Mouse (Mus musculus): Measurements from ENCODE around the gene Ugt1a2. TPM values are rescaled to one million over a fixed set of nuclear protein-coding genes. Genes with fewer than 3 reads are reported as not detected.

The Ugt1a2 gene
- polyA plus RNA-seq, 1 experiment from 2014 or later, result not detected

DNA sequence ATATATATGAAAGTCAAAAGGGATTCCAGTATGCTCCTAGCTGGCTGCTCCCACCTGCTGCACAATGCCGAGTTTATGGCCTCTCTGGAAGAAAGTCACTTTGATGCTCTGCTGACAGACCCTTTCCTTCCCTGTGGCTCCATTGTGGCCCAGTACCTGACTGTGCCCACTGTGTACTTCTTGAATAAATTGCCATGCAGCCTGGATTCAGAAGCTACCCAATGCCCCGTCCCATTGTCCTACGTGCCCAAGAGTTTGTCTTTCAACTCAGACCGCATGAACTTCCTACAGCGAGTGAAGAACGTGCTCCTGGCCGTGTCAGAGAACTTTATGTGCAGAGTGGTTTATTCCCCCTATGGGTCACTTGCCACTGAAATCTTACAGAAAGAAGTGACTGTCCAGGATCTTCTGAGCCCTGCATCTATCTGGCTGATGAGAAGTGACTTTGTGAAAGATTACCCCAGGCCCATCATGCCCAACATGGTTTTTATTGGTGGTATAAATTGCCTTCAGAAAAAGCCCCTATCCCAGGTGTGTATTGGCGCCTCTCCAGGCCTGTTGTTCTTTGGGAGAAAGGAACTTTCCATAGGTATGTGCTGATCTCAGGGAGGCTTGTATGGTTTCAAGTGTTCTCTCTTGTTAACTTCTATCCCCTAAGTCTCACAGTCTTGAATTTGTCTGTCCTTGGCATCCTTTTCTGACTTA is 12.1 kb downstream of the Ugt1a2 start:
- Histone ChIP-seq H3K27me3 (ENCODE audit: low read depth, poor library complexity, severe bottlenecking) (no peaks in the 10 kb centered on the region), H3K4me3 (no peak overlapping the region), H3K27ac (no peak overlapping the region), H3K4me1 (no peaks in the 10 kb centered on the region), H3K36me3 (no peaks in the 10 kb centered on the region), H3K9me3 (replicated peaks) (peaks cover 58% of the 10 kb centered on the region)
- peak; percentile 44 for DNase-seq (ENCODE audit: low spot score)
- WGBS, result 64% methylated on average over 8 of the region's 8 CpGs

DNA sequence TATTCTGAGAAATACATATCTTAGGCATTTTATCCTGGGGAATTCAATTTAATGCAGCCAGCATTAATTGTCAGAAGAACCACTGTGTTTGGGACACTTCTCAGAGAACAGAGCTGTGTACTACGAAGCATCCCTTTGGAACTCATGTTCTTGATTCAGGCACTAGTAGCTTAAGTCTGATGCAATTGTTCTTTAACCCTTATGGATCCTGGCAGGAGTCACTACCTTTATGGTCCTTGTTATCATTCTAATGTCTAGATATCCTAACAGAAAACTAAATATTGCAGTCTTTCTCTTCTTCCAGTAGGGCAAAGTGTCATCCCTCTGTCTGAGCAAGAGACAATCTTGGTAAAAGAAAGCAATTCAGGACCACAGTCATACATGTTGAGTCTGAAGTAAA is 12.7 kb downstream of the Ugt1a2 start:
- no peak overlapping the region for H3K4me3 ChIP-seq
- peaks cover 61% of the 10 kb centered on the region for H3K9me3 ChIP-seq (replicated peaks)
- WGBS, result 89% methylated on average over 1 of the region's 1 CpGs
- no peak overlapping the region for H3K27ac ChIP-seq
- no peaks in the 10 kb centered on the region for H3K27me3 ChIP-seq (ENCODE audit: low read depth, poor library complexity, severe bottlenecking)
- no peaks in the 10 kb centered on the region for H3K36me3 ChIP-seq
- no peaks in the 10 kb centered on the region for H3K4me1 ChIP-seq
- DNase-seq (ENCODE audit: low spot score), result no peak

DNA sequence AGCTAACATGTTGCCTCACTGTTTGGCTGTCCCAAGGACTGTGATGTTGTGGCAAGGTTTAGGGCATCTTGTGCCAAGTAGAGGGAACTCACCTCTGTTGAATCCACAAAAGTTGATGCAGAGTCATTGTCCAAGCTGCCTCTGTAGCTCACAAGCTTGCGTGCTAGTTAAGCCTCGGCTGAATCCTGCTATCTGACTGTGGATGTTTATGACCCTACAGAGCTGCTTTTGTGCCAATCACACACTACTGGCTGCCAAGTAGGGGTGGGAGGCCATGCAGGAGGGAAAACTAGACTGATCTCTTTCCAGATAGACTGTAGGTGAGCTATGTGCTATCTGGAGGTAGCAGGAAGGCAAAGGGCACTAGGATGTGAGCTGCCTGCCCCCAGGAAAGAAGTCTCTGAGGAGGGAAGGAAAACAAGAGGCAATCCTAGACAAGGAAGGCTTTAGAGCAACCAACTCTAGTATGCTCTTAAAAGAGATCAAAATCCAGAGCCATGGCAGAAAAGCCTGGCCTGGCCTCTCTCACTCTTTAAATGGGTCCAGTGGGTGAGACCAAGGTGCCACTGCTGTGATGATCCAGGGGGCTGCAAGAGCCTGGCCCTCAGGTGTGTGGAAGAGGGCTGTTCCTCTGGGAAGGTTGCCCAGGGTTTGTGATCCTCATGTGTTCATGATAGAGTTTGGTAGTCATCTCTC is 13.5 kb downstream of the Ugt1a2 start:
- Histone ChIP-seq H3K4me1 (no peaks in the 10 kb centered on the region), H3K27me3 (ENCODE audit: low read depth, poor library complexity, severe bottlenecking) (no peaks in the 10 kb centered on the region), H3K27ac (no peak overlapping the region), H3K9me3 (replicated peaks) (peaks cover 61% of the 10 kb centered on the region), H3K4me3 (no peak overlapping the region), H3K36me3 (no peaks in the 10 kb centered on the region)
- peak; percentile 38 for DNase-seq (ENCODE audit: low spot score)
- WGBS, result 88% methylated on average over 2 of the region's 2 CpGs

DNA sequence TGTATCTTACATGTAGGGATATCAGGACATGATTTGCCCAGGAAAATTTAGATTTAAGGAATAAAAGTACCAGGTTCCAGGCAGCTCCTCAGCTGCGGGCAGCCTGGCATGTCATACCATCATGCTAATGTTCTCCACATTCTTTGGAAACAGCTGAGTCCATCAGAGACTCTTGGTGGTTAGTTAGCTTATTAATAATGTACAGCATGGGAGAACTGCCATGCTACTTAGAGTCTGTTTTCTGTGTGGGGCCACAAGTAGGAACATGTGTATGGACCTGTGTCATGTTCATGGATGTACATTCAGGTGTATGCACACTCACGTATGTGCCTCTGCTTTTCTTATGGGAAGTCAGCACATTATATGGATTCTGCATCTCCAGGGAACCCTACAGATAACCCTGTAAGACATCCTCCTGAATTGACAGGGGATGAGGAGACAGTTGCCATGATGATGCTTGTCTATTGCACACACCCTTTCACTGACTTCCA is 14.1 kb downstream of the Ugt1a2 start:
- Histone ChIP-seq H3K4me3 (no peak overlapping the region), H3K4me1 (no peaks in the 10 kb centered on the region), H3K36me3 (no peaks in the 10 kb centered on the region), H3K9me3 (replicated peaks) (peaks cover 61% of the 10 kb centered on the region), H3K27ac (no peak overlapping the region), H3K27me3 (ENCODE audit: low read depth, poor library complexity, severe bottlenecking) (no peaks in the 10 kb centered on the region)
- DNase-seq (ENCODE audit: low spot score), result no peak
- 81% methylated on average over 2 of the region's 2 CpGs for WGBS

DNA sequence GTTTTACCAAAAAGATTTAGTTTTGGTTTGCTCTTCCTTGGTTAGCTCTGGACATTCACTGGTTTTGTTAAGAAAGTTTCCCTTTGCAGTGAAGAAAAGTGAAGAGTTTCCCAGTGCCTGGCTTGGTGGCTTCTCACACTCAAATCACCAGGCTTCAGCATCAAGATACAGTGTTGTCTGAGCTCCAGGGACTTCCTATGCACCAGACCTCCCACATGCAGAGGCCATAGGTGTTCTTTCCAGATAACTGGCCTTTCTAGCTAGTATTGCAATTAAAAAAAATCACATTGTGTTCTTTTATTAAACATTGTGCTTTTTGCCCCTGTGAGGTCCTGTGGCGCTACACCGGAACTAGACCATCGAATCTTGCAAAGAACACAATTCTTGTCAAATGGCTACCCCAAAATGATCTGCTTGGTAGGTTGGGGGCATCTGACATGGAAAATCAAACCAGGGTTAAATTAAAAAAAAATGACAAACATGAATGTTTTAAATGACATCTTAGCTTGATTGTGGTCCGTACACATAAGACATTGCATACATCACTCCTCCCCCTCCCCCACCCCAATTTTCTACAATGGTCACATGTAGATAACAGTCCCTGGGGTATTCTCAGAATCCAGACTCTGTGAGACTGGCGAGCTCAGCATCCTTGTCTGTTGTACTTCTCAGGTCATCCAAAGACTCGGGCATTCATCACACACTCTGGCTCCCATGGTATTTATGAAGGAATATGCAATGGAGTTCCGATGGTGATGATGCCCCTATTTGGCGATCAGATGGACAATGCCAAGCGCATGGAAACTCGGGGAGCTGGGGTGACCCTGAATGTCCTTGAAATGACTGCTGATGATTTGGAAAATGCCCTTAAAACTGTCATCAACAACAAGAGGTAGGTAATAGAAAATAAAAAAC is 15.3 kb downstream of the Ugt1a2 start:
- WGBS, result 72% methylated on average over 10 of the region's 10 CpGs
- H3K4me1 ChIP-seq, result no peaks in the 10 kb centered on the region
- no peak overlapping the region for H3K4me3 ChIP-seq
- peak; percentile 39 for DNase-seq (ENCODE audit: low spot score)
- no peaks in the 10 kb centered on the region for H3K27me3 ChIP-seq (ENCODE audit: low read depth, poor library complexity, severe bottlenecking)
- no peak overlapping the region for H3K27ac ChIP-seq
- no peaks in the 10 kb centered on the region for H3K36me3 ChIP-seq
- peaks cover 59% of the 10 kb centered on the region for H3K9me3 ChIP-seq (replicated peaks)

DNA sequence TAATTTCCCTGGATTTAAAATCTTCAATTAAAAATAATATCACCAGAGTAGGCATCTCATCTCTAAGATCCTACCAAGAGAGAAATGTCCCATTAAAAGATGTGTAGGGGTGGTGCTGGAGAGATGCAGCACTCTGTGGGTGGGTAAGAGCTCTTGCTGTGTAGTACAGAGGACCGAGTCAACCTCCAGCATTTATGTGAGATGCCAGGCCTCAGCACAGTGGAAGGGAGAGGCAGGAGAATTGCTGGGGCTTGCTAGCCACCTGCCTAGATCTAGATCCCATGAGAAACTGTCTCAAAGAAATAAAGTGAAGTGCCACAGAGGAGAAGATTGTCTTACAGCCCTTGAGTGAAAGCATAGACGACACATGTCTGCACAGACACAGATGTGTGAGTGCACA is 16.1 kb downstream of the Ugt1a2 start:
- H3K9me3 ChIP-seq (replicated peaks), result peaks cover 56% of the 10 kb centered on the region
- no peaks in the 10 kb centered on the region for H3K27me3 ChIP-seq (ENCODE audit: low read depth, poor library complexity, severe bottlenecking)
- DNase-seq (ENCODE audit: low spot score), result no peak
- no peaks in the 10 kb centered on the region for H3K4me1 ChIP-seq
- no peak overlapping the region for H3K4me3 ChIP-seq
- no peaks in the 10 kb centered on the region for H3K36me3 ChIP-seq
- 68% methylated on average over 2 of the region's 2 CpGs for WGBS
- no peak overlapping the region for H3K27ac ChIP-seq

DNA sequence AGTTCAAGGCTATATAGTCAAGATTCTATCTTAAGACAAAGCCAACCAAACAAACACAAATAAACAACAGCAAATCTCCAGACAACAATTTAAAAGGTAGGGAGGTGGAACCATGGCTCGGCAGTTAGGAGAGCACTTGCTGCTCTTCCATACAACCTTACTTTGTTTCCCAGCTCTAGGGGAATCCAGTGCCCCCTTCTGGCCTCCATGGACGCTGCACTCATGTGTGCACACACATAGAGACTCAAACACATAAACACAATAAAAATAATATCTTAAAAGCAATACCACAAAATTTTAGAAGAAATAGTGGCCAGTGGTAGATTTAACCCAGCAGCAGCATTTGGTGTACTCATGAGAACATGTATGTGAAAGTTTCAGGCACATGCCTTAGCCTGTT is 16.7 kb downstream of the Ugt1a2 start:
- Histone ChIP-seq H3K4me3 (no peak overlapping the region), H3K36me3 (no peaks in the 10 kb centered on the region), H3K27ac (no peak overlapping the region), H3K9me3 (replicated peaks) (peaks cover 50% of the 10 kb centered on the region), H3K27me3 (ENCODE audit: low read depth, poor library complexity, severe bottlenecking) (no peaks in the 10 kb centered on the region), H3K4me1 (no peaks in the 10 kb centered on the region)
- peak; percentile 40 for DNase-seq (ENCODE audit: low spot score)
- 67% methylated on average over 2 of the region's 2 CpGs for WGBS

DNA sequence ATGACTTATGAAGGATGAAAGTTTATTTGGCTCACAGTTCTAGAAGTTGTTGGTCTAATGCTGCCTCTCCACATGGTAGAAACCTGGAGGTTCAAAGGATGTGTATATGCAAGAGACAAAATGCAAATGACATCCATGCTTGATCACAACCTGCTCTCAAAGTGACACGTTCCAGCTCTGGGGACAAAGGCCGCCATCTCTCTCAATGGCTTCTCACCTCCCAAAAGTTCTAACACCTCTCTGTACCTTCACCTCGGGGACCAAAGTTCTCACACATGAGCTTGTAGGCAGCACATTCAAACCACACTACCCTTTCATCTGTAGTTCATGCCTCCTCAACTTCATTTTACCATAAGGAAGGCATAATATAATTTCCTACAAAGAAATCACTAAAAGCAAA is 17.2 kb downstream of the Ugt1a2 start:
- Histone ChIP-seq H3K4me1 (no peaks in the 10 kb centered on the region), H3K27ac (no peak overlapping the region), H3K36me3 (no peaks in the 10 kb centered on the region), H3K27me3 (ENCODE audit: low read depth, poor library complexity, severe bottlenecking) (no peaks in the 10 kb centered on the region), H3K4me3 (no peak overlapping the region), H3K9me3 (replicated peaks) (peaks cover 46% of the 10 kb centered on the region)
- WGBS, result 44% methylated on average over 3 of the region's 3 CpGs
- no peak for DNase-seq (ENCODE audit: low spot score)

DNA sequence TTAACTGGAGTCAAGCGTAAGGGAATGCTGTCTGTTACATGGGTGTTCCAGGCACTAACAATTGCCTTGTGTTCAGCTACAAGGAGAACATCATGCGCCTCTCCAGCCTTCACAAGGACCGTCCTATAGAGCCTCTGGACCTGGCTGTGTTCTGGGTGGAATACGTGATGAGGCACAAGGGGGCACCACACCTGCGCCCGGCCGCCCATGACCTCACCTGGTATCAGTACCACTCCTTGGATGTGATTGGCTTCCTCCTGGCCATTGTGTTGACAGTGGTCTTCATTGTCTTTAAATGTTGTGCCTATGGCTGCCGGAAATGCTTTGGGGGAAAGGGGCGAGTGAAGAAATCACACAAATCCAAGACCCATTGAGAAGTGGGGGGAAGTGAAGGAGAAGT is 17.6 kb downstream of the Ugt1a2 start:
- Histone ChIP-seq H3K27ac (no peak overlapping the region), H3K36me3 (no peaks in the 10 kb centered on the region), H3K4me1 (no peaks in the 10 kb centered on the region), H3K9me3 (replicated peaks) (peaks cover 44% of the 10 kb centered on the region), H3K27me3 (ENCODE audit: low read depth, poor library complexity, severe bottlenecking) (no peaks in the 10 kb centered on the region), H3K4me3 (no peak overlapping the region)
- DNase-seq (ENCODE audit: low spot score), result peak; percentile 44
- 78% methylated on average over 9 of the region's 9 CpGs for WGBS

DNA sequence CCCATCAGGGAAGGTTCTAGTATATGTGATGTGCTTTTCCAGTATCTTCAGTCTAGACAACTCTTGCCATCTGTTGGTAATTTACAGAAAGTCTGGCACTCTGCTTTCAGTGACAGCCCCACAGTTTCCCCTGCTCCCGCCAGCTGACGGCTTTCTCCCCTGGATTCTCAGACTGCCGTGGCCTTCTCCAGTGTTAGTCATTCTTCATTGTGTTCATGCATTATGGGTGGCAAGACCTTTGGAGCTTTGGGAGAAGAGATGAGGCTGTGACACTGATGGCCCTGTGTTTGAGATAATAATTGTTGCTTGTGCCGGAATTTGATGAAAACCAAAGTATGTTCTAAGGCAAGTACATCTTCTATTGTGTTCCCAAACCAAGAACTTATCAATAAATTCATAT is 18.2 kb downstream of the Ugt1a2 start:
- 51% methylated on average over 4 of the region's 4 CpGs for WGBS
- Histone ChIP-seq H3K4me3 (no peak overlapping the region), H3K36me3 (no peaks in the 10 kb centered on the region), H3K9me3 (replicated peaks) (peaks cover 39% of the 10 kb centered on the region), H3K27me3 (ENCODE audit: low read depth, poor library complexity, severe bottlenecking) (no peaks in the 10 kb centered on the region), H3K4me1 (no peaks in the 10 kb centered on the region), H3K27ac (no peak overlapping the region)
- DNase-seq (ENCODE audit: low spot score), result peak; percentile 36

DNA sequence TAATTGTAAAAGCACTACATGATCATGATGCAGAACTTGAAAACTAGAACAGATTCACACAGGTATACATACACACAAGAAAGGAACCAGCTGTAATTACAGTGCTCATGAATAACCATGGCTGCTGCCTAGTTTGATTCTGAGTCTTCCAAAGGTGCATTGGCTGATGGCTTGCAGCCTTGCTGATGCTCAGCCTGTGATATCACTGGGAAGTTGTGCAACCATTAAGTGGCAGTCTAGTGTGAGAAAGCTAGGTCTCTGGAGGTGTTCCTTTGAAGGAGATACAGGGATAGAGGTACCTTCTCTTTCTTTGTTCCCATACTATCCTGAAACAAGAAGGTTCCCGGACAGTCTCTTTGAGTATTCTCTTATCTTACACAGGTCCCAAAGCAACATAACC is 18.7 kb downstream of the Ugt1a2 start:
- no peaks in the 10 kb centered on the region for H3K36me3 ChIP-seq
- no peaks in the 10 kb centered on the region for H3K4me1 ChIP-seq
- H3K9me3 ChIP-seq (replicated peaks), result peaks cover 34% of the 10 kb centered on the region
- DNase-seq (ENCODE audit: low spot score), result peak; percentile 35
- 19% methylated on average over 1 of the region's 1 CpGs for WGBS
- no peak overlapping the region for H3K4me3 ChIP-seq
- H3K27me3 ChIP-seq (ENCODE audit: low read depth, poor library complexity, severe bottlenecking), result no peaks in the 10 kb centered on the region
- H3K27ac ChIP-seq, result no peak overlapping the region

DNA sequence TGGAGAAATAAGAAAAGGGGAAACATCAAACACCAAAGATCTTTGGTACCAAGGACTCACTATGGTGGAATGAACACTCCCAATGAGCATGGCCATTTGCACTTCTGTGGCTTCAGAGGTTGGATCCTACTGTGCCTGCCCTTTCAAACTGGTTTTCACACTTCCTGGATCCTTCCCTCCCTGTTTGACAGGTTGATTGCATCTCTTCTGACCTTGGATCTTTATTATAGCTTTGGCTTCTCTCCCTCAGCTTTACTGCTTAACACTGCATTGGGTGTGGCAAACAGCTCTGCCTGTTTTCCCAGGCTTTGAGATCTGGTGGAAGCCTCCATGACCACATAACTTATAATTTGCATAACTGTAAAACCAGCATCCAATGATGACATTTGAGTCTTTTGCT is 19.9 kb downstream of the Ugt1a2 start:
- H3K36me3 ChIP-seq, result no peaks in the 10 kb centered on the region
- peak; percentile 38 for DNase-seq (ENCODE audit: low spot score)

DNA sequence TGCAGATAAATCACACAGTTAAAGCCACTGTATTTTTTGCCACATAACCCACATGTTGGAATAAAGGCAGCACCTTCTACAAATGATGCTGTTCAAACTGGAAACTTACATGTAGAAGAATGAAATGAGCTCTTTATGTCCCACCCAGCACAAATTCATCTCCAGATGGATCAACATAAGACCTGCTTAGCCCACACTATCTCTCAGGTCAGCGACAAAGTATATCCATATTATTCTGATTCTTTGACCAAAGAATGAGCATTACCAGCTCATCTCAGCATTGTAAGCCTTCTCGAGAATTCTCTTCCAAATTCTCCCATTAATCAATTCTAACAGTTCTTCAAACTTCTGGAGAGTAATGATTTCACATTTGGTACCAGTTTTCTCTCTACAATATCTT is 21.8 kb downstream of the Ugt1a2 start:
- H3K9me3 ChIP-seq (replicated peaks), result peaks cover 27% of the 10 kb centered on the region
- WGBS, result 62% methylated on average over 2 of the region's 2 CpGs
- no peaks in the 10 kb centered on the region for H3K27me3 ChIP-seq (ENCODE audit: low read depth, poor library complexity, severe bottlenecking)
- H3K36me3 ChIP-seq, result no peaks in the 10 kb centered on the region
- H3K27ac ChIP-seq, result no peak overlapping the region
- no peaks in the 10 kb centered on the region for H3K4me1 ChIP-seq
- no peak overlapping the region for H3K4me3 ChIP-seq
- DNase-seq (ENCODE audit: low spot score), result no peak

More for the DNA sequence above, 19.9 kb downstream of the Ugt1a2 start:
- Histone ChIP-seq H3K27me3 (ENCODE audit: low read depth, poor library complexity, severe bottlenecking) (no peaks in the 10 kb centered on the region), H3K4me3 (no peak overlapping the region), H3K4me1 (no peaks in the 10 kb centered on the region), H3K9me3 (replicated peaks) (peaks cover 24% of the 10 kb centered on the region), H3K27ac (no peak overlapping the region)

Measured in limb, embryonic 10.5 days (tissue).